Mouse (Mus musculus) CD4-positive, CD25-positive, alpha-beta regulatory T cell, adult 4 months (primary cell): ENCODE results near the gene Kif21b. TPM values are rescaled to one million over a fixed set of nuclear protein-coding genes. Genes with fewer than 3 reads are reported as not detected.

Source experiments
- ATAC-seq: one replicate; pipeline ENCODE4 v1.8.0; 2017
- polyA plus RNA-seq, 2 experiments: library from polyadenylated mRNA; unstranded; fragments of 100-300 nt; shearing (Covaris generic); gene quantifications; one replicate each; pipeline ENCODE4 v1.2.1; 2017

Kif21b gene
- polyA plus RNA-seq, 2 experiments from 2014 or later = 34.7 to 38.6 TPM

DNA sequence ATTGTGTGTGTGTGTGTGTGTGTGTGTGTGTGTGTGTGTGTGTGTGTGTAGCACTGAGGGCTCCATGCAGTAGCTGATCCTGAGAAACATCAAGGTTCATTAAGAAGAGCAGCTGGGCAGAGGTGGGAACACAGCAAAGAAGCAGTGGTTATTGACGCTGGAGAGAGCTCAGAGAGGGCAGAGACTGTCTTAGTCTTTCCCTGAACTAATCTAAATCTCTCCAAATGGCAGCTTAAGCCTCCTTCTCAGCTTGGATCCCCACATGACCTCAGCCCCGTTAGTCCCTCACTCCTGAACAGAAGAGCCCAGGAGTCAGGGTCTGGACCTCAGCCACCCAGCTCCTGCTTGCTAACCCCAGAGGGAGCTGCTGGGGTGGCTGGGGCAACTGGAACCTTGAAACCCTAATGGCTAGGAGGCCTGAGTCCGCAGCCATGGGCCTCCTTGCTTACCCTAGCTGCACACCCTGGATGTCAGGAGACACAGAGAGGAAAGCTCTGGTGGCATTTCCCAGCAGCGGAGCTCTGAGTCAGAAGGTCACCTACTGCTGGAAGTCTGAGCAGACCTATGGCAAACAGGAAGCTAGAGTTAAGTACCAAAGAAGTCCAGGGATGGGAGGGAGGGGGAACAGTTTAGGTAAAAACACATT, 2.1 kb upstream of the Kif21b start:
- ATAC-seq = no peak

DNA sequence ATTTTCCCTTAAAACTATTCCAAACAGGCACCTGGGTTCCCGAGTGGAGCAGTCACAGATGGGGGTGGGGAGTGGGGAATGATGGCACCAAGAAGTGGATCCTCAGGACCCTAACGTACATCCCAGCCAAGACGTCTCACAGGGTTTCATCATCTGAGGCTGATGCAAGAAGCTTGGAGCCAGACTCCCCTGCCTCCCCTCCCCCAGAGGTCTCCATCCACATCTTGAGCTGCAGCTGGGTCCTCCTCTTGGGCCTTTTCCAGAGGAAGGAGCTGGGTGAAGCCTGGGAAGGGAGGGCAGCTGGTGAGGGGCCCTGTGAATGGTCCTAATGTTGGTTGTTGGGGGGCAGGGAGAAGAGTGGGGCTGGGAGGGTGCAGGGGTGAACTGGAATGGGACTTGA, 1.1 kb upstream of the Kif21b start:
- ATAC-seq = no peak

GRCm38 (mm10) chr1:136131603-136132291, 558 bp downstream of the Kif21b start:
- ATAC-seq = peak; percentile 2

DNA sequence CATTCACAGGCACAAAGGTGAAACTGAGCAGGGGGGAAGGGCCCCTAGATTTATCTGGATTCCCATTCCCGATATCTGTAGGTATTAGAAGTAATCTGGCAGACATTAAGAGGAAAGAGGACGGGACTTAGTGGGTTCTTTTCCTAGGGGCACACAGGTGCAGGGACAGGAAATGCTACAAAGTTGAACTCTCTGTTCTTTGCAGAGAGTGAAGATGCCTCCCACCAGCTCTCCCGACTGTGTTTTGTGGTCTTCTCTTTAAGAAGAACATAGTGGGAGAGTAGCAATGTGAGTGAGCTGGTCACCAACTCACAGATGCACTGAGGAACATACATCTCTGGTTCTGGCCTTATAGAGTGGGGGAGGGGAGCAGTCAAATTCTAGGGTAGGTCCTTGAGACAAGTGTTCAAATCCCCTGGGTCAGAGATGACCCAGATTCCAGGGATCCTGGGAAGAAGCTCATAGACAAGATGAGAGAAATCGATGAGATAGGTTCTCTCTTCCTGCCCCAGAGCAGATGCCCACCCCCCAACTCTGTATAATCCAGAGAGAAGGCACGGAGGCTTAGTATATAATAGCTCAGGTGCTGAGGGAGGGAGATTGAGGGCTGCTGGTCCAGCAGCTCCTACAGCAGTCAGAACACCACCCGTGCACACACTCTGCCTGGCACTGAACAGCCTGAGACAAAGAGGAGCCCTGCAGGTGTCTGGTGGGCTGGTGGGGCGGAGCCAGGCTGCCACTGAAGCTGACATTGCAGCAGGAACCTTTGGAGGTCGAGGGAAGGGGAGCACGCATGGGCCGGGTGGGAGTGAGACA, 1.4 kb downstream of the Kif21b start:
- no peak for ATAC-seq

GRCm38 (mm10) chr1:136133570-136134240, 2.5 kb downstream of the Kif21b start:
- ATAC-seq = no peak

GRCm38 (mm10) chr1:136134547-136134946, 3.4 kb downstream of the Kif21b start:
- ATAC-seq = no peak

DNA sequence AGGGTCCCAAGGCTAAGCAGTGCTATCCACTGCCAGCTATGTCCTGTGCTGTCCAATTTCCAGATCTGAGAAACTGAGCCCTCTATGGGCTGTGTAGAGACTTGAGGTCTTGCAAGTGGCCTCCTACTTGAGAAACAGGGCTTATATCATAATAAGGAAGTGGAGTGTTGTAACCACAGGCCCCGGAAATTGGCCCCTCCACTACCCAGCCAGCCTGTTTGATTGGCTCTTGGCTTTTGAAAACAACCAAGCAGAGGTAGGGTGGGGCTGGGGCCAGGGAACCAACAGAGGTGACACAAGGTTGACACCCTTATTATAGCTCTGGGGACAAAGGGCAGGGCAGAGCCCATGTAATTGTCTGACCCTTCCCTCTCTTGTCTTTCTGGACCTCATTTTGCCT, 3.9 kb downstream of the Kif21b start:
- ATAC-seq = peak; percentile 68

DNA sequence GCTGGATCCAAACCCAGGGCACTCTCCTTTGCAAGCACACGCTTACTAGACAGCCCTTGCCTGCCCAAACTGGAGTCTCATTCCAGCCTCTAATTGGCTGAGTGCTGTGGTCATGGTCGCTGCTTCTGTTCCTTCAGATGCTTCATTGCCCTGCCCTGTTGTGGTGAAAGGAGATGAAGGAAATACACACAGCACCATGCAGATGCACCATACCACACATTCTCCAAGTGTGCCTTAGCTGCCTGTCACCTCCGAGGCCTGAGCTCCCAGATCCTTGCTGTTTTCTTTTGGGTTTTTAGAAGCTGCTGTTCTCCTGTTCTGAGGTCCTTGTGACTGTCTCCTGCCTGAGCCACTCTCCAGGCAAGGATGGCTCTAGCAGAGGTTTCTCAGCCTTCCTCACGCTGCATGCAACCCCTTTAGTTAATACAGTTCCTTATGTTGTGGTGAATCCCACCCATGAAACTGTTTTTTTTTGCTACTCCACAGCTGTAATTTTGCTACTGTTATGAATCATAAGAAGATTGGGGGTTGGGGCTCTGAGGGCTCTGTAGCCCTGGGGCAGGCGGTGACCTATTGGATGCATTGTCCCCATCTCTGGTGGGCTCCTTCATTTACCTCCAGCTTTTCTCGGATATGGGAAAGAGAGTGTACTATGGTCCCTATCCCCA, 4.7 kb downstream of the Kif21b start:
- ATAC-seq = no peak

GRCm38 (mm10) chr1:136136547-136136946, 5.4 kb downstream of the Kif21b start:
- no peak for ATAC-seq

DNA sequence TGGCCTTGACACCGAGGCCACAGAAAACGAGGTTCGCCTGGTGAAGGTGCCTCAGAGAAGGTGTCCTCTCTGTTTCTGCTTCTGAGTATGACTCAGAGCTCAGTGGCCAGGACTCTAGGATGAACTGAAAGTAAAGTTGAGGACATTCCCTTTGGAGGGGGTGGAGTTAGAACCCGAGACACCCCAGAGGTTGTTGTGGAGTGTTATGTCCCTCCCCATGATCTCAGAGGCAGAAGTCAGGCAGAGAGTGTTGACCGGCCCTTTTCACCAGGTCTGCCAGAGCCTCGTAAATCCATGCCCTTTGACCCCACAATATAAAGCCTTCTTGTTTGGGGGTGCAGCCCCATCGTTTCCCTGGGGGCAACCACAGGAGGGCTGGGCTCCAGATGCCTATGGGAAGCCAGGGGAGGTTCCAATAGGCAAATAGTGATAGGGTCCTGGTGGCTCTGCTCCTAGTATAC, 5.9 kb downstream of the Kif21b start:
- ATAC-seq = no peak

- no peak for ATAC-seq
Observed at GRCm38 (mm10) chr1:136137575-136137974, 6.4 kb downstream of the Kif21b start.

DNA sequence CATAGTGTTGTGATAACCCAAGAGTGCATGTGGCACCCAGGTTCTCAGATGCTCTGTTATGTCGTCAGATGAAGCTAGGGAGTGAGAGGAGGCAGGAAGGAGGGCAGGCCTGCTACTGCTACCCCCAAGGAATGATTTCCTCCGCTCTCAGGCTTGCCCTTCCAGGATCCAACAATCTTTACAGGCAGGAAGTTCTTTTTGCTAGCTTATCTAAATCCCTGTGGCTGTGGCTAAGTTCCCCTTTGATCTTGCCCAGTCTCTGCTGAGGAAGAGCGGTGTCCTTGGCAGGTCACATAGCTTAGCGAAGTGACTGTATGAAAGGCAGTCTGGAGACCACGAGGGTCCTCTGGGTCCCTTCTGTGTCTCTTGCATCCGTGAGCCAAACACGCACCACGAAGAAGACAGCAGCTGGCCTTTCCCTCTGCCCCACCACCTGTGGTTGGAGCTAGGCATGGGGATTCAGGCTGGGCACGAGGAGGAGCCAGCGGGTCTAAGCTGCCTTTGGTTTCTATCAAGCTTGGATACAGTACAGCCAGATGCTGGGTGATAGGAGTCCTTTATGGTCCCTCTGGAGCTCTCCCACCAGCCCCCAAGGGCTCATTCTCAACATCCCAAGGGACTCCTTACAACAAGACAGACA, 7.1 kb downstream of the Kif21b start:
- no peak for ATAC-seq

DNA sequence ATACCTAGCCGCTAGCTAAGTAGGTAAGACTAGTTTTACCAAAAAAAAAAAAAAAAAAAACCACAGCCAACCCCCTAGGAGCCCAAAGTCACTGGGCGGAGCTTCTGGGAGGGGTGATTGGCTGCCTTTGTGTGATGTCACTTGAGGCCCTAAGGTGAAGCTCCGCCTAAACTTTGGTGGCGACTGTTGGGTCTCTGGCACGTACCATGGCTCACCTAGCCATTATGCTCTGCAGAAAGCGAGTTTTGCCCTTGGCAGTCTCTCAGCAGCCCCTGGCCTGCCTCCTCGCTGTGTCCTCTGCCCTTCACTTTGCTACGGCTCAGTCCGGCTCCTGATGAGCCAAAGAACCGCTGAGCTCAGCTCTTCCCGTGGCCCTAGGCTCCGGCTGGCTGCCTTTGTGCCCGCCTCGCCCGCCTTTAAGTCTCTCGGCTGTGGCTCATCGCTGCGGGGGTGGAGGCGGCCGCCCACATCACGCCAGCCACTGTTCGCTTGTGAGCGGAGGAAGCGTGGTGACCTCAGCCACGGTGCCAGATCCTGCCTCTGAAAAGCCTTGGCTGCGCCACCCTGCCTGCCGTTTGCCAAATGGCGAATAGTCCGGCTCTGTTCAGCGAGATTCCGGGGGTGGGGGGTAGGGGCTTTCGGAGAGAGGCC, 8.9 kb downstream of the Kif21b start:
- peak; percentile 76 for ATAC-seq

- ATAC-seq = no peak
Observed at GRCm38 (mm10) chr1:136141176-136141950, 10.2 kb downstream of the Kif21b start.

DNA sequence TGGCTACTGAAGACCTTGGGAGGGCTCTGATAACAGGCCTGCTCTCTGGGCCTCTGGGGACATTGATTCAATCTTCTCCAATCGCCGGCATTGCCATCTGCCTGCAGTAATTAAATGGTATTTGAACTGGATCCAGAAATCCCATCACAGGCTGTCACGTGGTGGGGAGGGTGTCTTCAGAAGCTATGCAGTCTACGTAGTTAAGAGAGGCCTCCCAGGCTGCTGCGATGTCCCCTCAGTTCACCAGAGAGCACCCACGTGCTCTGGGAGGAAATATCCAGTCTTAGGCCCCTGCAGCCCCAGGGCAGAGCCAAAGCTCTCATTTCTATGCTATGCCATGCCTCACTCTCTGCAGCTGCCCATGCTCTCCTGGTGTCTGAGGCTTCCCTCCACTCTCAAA, 11.1 kb downstream of the Kif21b start:
- no peak for ATAC-seq

GRCm38 (mm10) chr1:136143514-136143913, 12.3 kb downstream of the Kif21b start:
- ATAC-seq = no peak

GRCm38 (mm10) chr1:136149702-136150101, 18.5 kb downstream of the Kif21b start:
- ATAC-seq = no peak

- no peak for ATAC-seq
Observed at GRCm38 (mm10) chr1:136151371-136151770, 20.2 kb downstream of the Kif21b start.

DNA sequence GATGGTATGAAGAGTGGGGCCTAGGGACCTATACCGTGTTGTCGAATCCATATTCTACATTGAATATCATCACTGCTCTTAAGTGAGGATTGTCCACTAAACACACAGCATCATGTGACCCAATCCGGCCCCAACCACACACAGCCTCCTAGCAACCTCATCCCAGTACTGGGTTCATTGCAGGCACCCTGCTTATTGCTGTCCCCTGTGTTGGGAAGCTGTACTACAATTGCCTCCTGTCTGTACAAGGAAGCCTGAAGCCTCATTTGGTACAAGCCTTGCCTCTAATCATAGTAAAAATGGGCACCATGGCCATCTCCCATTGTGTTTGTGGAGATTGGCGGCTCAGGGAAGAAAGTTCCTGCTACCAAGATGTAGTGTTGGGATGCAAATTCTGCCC, 25.1 kb downstream of the Kif21b start:
- no peak for ATAC-seq

GRCm38 (mm10) chr1:136156951-136157350, 25.8 kb downstream of the Kif21b start:
- ATAC-seq = no peak

DNA sequence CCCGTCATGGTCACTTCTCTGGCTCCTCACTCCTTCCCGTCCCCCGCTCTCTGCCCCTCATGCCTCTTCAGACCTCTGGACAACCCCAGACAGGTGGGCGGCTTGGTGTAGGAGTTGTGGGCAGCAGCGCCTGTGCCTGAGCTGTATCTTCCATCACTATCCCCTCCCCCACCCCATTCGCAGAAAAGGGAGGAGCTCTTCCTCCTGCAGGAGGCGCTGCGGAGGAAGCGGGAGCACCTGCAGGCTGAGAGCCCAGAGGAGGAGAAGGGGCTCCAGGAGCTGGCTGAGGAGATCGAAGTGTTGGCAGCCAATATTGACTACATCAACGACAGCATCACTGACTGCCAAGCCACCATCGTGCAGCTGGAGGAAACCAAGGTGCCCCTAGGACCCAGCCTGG, 28.6 kb downstream of the Kif21b start:
- no peak for ATAC-seq
